Mouse (Mus musculus) midbrain, embryonic 12.5 days (tissue): ENCODE data around the gene Dcaf11. TPM values are rescaled to one million over a fixed set of nuclear protein-coding genes. Genes with fewer than 3 reads are reported as not detected.

Experiments
- ATAC-seq: fragments of 200-750 bp; cut with Nextera tagmentation; 2 replicates; pipeline ENCODE4 v1.8.0; 2017; ENCODE audit warnings: low read depth, moderate TSS enrichment, moderate library complexity; ENCODE audit not compliant: low FRiP score
- H3K27ac ChIP-seq: fragments of 300-500 bp; sonication (generic); replicated peaks from 2 replicates; pipeline ENCODE4 v1.5.1; 2016; ENCODE audit warnings: mild to moderate bottlenecking
- H3K27me3 ChIP-seq: fragments of 300-500 bp; sonication (generic); 2 replicates; pipeline ENCODE4 v1.6.1; 2016; ENCODE audit warnings: mild to moderate bottlenecking
- H3K36me3 ChIP-seq: fragments of 300-500 bp; sonication (generic); 2 replicates; pipeline ENCODE4 v1.6.1; 2016
- H3K4me1 ChIP-seq: fragments of 300-500 bp; sonication (generic); 2 replicates; pipeline ENCODE4 v1.6.1; 2016
- H3K4me2 ChIP-seq: fragments of 300-500 bp; sonication (generic); replicated peaks from 2 replicates; pipeline ENCODE4 v1.6.1; 2016; ENCODE audit warnings: mild to moderate bottlenecking, moderate library complexity
- H3K4me3 ChIP-seq: fragments of 300-500 bp; sonication (generic); 2 replicates; pipeline ENCODE4 v1.5.1; 2016; ENCODE audit warnings: mild to moderate bottlenecking
- H3K9ac ChIP-seq: fragments of 300-500 bp; sonication (generic); replicated peaks from 2 replicates; pipeline ENCODE4 v1.6.1; 2016; ENCODE audit warnings: mild to moderate bottlenecking, moderate library complexity
- H3K9me3 ChIP-seq: fragments of 300-500 bp; sonication (generic); 2 replicates; pipeline ENCODE4 v1.6.1; 2016; ENCODE audit warnings: mild to moderate bottlenecking
- WGBS: fragments of 180-500 bp; shearing (Covaris S2); methylation state at CpG from one replicate; pipeline ENCODE4 v1.1.7; 2016; 5-methylcytosine and 5-hydroxymethylcytosine counted together
- polyA plus RNA-seq: library from polyadenylated mRNA; unstranded; fragments of >200 nt; fragmentation: Nextera tagmentation; extraction: Ambion mirVana; gene quantifications from 2 replicates; pipeline ENCODE4 v1.2.1, GENCODE M21; 2016

The Dcaf11 gene
- polyA plus RNA-seq, 1 experiment from 2014 or later: 117 TPM

- peak; percentile 88 for ATAC-seq
- Histone ChIP-seq H3K9ac (peak within 1 kb of the TSS; percentile 81), H3K36me3 (peaks cover 21% of the 10 kb centered on the region), H3K4me1 (peaks cover 15% of the 10 kb centered on the region), H3K9me3 (no peaks in the 10 kb centered on the region), H3K27me3 (no peaks in the 10 kb centered on the region), H3K4me2 (peak within 1 kb of the TSS; percentile 90), H3K27ac (peak within 1 kb of the TSS; percentile 82), H3K4me3 (peak within 1 kb of the TSS; percentile 69)
- under 1% methylated on average over 29 of the region's 32 CpGs for WGBS
Measured at GRCm38 (mm10) chr14:55577871-55578667, 18.3 kb downstream of the Dcaf11 start, which contains the start of gene Psme1. TSS of gene Psme1 (plus strand) at chr14:55578123.

DNA sequence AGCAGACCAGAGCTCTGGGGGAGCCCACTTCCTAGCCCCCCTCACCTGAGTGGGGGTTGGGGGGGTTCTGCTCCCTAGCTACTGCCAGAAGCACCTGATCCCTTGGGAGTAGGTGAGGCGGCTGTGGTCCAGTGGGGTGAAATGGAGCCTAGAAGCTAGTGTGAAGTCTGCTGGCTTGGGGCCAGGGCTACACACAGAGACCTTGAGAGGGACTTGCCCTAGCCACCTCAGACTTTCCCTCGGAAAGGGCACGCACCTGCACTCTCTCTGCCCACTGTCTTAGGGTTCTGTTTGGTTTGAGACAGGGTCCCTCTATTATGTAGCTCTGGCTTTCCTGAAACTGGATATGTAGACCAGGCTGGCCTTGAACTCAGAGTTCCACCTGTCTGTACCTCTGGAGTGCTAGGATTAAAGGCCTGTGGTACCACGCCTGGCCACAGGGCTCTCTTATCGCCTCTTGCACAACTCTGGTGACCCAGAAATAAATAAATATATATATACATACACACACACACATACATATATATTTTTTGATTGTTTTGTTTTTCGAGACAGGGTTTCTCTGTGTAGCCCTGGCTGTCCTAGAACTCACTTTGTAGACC is 19.0 kb downstream of the Dcaf11 start:
- 34% methylated on average over 6 of the region's 6 CpGs for WGBS
- Histone ChIP-seq H3K27me3 (no peaks in the 10 kb centered on the region), H3K9me3 (no peaks in the 10 kb centered on the region), H3K4me2 (peak overlapping the region; percentile 90), H3K36me3 (peaks cover 21% of the 10 kb centered on the region), H3K27ac (peak overlapping the region; percentile 82), H3K4me1 (peaks cover 15% of the 10 kb centered on the region), H3K9ac (peak overlapping the region; percentile 81), H3K4me3 (peak overlapping the region; percentile 69)
- ATAC-seq: peak; percentile 44; the same call in 1 of the 2 replicates

DNA sequence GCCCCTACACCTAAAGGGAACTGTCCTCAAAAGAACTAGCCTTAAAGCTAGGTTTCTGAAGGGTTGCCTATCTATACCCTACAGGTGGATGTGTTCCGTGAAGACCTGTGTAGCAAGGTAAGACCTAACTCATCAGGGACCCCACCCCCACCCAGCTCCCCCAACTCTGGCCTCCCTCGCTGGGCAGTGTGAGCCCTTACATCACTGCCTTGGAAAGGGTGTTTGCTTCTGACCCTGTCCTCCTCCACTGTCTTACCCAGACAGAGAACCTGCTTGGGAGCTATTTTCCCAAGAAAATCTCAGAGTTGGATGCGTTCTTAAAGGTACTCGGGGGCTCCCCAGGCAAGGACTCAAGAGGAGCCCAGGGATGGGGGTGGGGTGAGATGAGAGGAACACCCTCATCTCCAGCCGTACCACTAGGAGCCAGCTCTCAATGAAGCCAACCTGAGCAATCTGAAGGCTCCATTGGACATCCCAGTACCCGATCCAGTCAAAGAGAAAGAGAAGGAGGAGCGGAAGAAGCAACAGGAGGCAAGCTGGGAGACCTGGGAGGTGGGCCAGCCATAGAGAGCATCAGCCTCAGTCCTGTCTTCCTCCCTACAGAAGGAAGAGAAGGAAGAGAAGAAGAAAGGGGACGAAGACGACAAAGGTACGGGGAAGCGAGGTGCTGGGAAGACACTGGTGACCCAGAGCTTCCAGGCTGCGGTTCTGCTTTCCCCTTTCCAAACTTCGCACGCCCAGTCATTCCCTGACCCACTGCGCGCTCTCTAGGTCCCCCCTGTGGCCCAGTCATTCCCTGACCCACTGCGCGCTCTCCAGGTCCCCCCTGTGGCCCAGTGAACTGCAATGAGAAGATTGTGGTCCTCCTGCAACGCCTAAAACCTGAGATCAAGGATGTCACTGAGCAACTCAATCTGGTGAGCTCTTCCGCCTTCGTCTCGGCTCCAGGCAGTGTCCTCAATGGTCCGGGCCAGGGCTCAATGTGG is 20.0 kb downstream of the Dcaf11 start:
- Histone ChIP-seq H3K4me1 (peaks cover 19% of the 10 kb centered on the region), H3K9ac (no peak overlapping the region), H3K36me3 (peaks cover 21% of the 10 kb centered on the region), H3K4me3 (no peak overlapping the region), H3K27ac (no peak overlapping the region), H3K4me2 (no peak overlapping the region), H3K9me3 (no peaks in the 10 kb centered on the region), H3K27me3 (no peaks in the 10 kb centered on the region)
- WGBS: 85% methylated on average over 23 of the region's 23 CpGs
- no peak for ATAC-seq

- peaks cover 21% of the 10 kb centered on the region for H3K36me3 ChIP-seq
- no peak overlapping the region for H3K27ac ChIP-seq
- H3K27me3 ChIP-seq: no peaks in the 10 kb centered on the region
- no peaks in the 10 kb centered on the region for H3K9me3 ChIP-seq
- H3K4me1 ChIP-seq: peaks cover 24% of the 10 kb centered on the region
- ATAC-seq: no peak
- no peak overlapping the region for H3K4me3 ChIP-seq
- no peak overlapping the region for H3K9ac ChIP-seq
- 95% methylated on average over 16 of the region's 16 CpGs for whole genome bisulfite sequencing
- H3K4me2 ChIP-seq: no peak overlapping the region
Measured at GRCm38 (mm10) chr14:55580731-55581130, 20.9 kb downstream of the Dcaf11 start.

- no peaks in the 10 kb centered on the region for H3K9me3 ChIP-seq
- 79% methylated on average over 9 of the region's 9 CpGs for WGBS
- ATAC-seq: no peak
Measured at GRCm38 (mm10) chr14:55581981-55582681, 22.3 kb downstream of the Dcaf11 start.

DNA sequence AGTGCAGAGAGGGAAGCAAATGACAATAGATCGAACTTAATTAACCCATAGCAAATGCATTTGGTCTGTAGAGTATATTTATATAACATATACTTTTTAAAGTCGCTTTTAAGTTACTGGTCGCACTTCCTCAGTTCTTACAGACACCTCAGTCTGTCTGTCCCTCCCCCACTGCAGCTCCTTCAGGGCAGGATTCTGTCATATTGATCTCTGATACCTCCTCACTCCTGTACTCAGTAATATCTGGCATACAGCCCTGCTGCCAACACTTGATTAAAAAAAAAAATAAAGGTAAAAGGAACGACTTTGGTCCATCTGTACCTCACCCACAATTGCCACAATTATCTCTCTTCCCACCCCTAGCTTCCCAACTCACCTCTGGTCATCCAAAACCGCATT is 24.5 kb downstream of the Dcaf11 start:
- Histone ChIP-seq H3K27ac (no peak overlapping the region), H3K4me2 (peak overlapping the region; percentile 70), H3K27me3 (no peaks in the 10 kb centered on the region), H3K4me1 (peaks cover 12% of the 10 kb centered on the region), H3K9ac (peak overlapping the region; percentile 63; the same call in 1 of the 2 replicates), H3K36me3 (peaks cover 32% of the 10 kb centered on the region), H3K4me3 (peak overlapping the region; percentile 46), H3K9me3 (no peaks in the 10 kb centered on the region)
- 37% methylated on average over 5 of the region's 5 CpGs for WGBS
- no peak for ATAC-seq

More at GRCm38 (mm10) chr14:55581981-55582681, 22.3 kb downstream of the Dcaf11 start:
- Histone ChIP-seq H3K27ac (no peak overlapping the region), H3K4me2 (no peak overlapping the region), H3K36me3 (peaks cover 25% of the 10 kb centered on the region), H3K9ac (no peak overlapping the region), H3K4me1 (peaks cover 24% of the 10 kb centered on the region), H3K27me3 (no peaks in the 10 kb centered on the region), H3K4me3 (no peak overlapping the region)

DNA sequence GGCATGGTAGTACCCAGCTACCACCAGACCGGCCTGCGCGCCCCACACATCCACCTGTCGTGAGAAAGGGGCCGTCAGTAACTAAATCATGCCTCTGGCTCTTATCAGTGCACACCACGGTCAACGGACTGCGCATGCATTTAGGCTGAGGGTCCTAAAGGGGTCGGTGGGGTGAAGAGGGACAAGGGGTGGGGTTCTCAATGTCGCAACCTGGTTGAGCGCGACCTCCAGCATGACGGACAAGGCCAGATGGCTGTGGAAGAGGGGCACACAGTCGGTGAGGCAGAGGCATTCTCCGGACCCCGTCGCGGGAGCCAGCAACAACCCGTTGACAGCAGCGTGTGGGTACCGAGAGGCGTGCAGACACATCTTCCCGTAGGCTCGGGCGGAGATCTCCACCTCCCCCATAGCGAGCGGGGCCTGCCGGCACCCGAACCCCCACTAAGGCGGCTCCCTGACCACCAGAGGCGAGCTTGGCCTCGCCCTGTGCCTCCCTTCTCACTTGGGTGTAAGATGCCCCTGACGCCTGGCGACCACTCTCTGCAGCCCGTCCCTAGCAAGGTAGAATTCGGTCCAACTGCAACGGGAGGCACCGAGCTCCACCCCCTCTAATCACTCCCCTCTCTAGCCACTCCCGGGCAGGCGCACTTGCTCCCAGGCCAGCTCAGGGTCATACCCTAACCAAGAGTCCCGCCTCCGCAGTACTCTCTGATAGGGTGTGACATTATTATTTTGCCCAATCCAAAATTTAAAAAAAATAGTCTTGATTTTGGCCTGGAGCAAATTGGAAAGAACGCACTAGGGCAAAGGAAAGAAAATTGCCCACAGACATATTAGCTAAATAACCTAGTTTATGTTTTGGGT is 25.1 kb downstream of the Dcaf11 start, which contains the start of gene Emc9:
TSS of gene Emc9 (minus strand) at position 601 of the 864 bp plus-strand sequence.
- H3K4me1 ChIP-seq: peaks cover 12% of the 10 kb centered on the region
- no peaks in the 10 kb centered on the region for H3K27me3 ChIP-seq
- no peaks in the 10 kb centered on the region for H3K9me3 ChIP-seq
- peak; percentile 47; the same call in 1 of the 2 replicates for ATAC-seq
- H3K36me3 ChIP-seq: peaks cover 32% of the 10 kb centered on the region
- peak within 1 kb of the TSS; percentile 70 for H3K4me2 ChIP-seq
- WGBS: 2% methylated on average over 43 of the region's 43 CpGs
- H3K27ac ChIP-seq: 0 out of 2 replicates have a peak within 1 kb of the TSS, but pooled peaks have one; percentile 30
- peak within 1 kb of the TSS; percentile 46 for H3K4me3 ChIP-seq
- peak within 1 kb of the TSS; percentile 63 for H3K9ac ChIP-seq

DNA sequence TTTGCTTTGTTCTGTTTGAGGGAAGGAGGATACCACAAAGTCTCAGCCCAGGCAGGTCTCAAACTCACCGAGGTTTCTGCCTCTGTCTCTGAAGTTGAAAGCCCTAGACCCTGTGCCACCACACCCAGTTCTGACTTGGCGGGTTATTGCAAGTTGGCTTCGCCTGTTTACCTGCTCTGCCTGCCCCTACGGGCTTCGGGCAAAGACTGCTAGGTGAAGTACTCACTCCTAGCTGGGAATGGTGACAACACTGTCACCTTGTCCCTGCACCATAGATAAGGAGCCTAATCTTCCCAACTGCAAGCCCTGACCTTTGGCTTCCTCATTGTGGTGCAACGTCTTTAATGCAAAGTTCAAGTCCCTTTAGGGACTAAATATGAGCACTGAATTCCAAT is 25.8 kb downstream of the Dcaf11 start:
- Histone ChIP-seq H3K4me2 (peak overlapping the region; percentile 70), H3K36me3 (peaks cover 25% of the 10 kb centered on the region), H3K27ac (no peak overlapping the region), H3K27me3 (no peaks in the 10 kb centered on the region), H3K9me3 (no peaks in the 10 kb centered on the region), H3K9ac (no peak overlapping the region), H3K4me1 (peaks cover 18% of the 10 kb centered on the region), H3K4me3 (no peak overlapping the region; the same call in 1 of the 2 replicates)
- ATAC-seq: no peak
- 63% methylated on average over 6 of the region's 6 CpGs for WGBS

DNA sequence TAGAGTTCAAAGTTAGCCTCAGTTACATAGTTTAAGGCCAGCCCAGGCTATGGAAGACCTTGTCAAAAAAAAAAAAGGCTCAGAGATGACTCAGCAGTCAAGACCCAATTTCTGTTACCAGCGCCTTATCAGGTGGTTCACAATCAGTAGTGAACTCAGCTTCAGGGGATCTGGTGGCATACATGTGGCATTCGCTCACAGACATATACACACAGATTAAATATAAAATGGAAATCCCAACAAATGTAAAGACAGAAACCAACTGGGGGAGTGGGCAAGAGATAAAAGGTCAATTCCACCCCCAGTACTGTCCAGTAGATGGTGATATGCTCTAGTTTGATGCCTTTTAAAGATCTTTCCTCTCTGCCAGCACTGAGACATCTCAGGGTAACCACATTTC is 26.3 kb downstream of the Dcaf11 start:
- H3K27me3 ChIP-seq: no peaks in the 10 kb centered on the region
- WGBS: 87% methylated on average over 2 of the region's 2 CpGs
- H3K36me3 ChIP-seq: peaks cover 19% of the 10 kb centered on the region
- peaks cover 19% of the 10 kb centered on the region for H3K4me1 ChIP-seq
- no peak overlapping the region for H3K4me2 ChIP-seq
- ATAC-seq: no peak
- H3K9me3 ChIP-seq: no peaks in the 10 kb centered on the region
- H3K27ac ChIP-seq: no peak overlapping the region
- H3K9ac ChIP-seq: no peak overlapping the region
- no peak overlapping the region for H3K4me3 ChIP-seq

DNA sequence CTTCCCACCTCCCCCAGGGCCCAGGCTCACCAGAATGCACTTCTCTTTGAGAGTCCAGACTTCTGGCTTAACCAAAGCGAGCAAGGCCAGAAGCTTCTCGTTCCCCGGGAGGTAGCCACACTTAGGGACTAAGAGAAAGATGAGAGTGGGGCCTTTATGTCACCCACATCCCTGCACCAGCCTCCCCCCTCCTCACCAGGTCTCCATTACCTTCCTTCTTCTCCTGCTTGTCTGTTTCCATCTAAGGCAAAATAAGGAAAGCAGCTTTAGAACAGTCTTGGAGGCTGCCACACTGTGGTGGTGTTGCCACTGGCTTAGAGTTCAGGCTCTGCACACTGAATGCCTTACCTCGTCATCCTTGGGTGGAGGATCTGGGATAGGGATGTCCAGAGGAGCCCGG is 29.5 kb downstream of the Dcaf11 start:
- 88% methylated on average over 5 of the region's 5 CpGs for WGBS
- ATAC-seq: no peak
- no peak overlapping the region for H3K4me3 ChIP-seq
- peaks cover 36% of the 10 kb centered on the region for H3K4me1 ChIP-seq
- H3K9me3 ChIP-seq: no peaks in the 10 kb centered on the region
- H3K9ac ChIP-seq: no peak overlapping the region
- no peaks in the 10 kb centered on the region for H3K27me3 ChIP-seq
- peaks cover 11% of the 10 kb centered on the region; the same call in 1 of the 2 replicates for H3K36me3 ChIP-seq
- H3K4me2 ChIP-seq: no peak overlapping the region
- no peak overlapping the region for H3K27ac ChIP-seq
